Mouse (Mus musculus) gastrocnemius, postnatal 10 days (tissue): ENCODE results near the gene Lrp3. TPM values are rescaled to one million over a fixed set of nuclear protein-coding genes. Genes with fewer than 3 reads are reported as not detected.
"Not testable (repeated sequence)": the region's sequence is repeated elsewhere in the genome, so short reads cannot be mapped to it uniquely, and the experiment has no call there.

Source experiments
- DNase-seq: peaks from one replicate; pipeline ENCODE4 v3.0.0; 2021; ENCODE audit warnings: mixed read lengths
- long read RNA-seq, 2 experiments: library from polyadenylated mRNA; stranded (forward); transcript quantifications; one replicate each; pipeline ENCODE4 v2.0.0; 2021
- total RNA-seq, 2 experiments: library from RNA; stranded (reverse); gene quantifications; 2 replicates each; pipeline ENCODE4 v1.2.3; 2021

Gene Lrp3
- total RNA-seq: 10 to 100 TPM; 12.1 to 13.8 TPM
- long read RNA-seq, experiment 1, full-length matches to known transcripts: 37 of 53 reads
- long read RNA-seq, experiment 1, partial matches to known transcripts: 3 of 53 reads
- long read RNA-seq, experiment 1, other reads (novel, unspliced or antisense): 13 of 53 reads
- long read RNA-seq, experiment 2, full-length matches to known transcripts: 25 of 39 reads
- long read RNA-seq, experiment 2, partial matches to known transcripts: 3 of 39 reads
- long read RNA-seq, experiment 2, other reads (novel, unspliced or antisense): 11 of 39 reads

DNA sequence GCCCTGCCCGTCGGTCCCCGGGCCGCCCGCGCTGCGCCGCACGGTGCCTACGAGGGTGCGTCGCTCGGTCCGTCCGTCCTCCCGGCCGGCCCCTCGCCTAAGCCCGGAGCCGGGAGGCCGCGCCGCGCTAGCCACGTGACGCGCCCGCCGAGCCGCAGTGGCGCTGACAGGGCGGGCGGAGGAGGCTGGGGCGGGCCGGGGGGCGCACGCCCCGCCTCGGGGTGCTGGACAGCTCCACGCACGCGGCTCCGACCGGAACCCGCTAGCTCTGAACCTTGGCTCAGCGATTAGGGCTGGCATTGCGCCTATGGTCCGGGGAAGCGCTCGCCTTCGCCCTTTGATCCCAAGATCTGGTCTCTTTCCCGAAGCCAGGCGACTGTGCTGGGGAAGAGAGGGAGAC lies at the start of gene Lrp3:
Gene Lrp3 (minus strand): TSS at position 274 of the 400 bp plus-strand sequence.
- DNase-seq: peak; percentile 78

DNA sequence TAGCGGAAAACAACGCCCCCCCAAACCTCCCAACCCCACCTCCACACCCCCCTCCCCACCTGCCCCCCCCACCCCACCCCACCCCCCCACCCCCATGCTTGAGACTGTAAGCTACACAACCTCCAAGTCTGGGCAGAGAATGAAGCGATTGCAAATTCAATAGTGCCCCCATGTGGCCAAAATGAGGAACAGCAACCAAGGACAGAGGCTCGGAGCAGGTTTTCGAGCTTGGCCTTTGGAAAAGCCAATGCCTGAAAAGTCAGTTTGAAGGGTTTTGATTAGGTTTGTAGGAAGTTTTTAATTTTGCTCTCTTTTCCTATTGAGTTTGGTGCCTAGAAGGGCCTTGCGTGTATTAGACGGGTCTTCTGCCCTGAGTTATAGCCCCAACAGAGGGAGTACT lies 49.4 kb upstream of the Lrp3 start:
- DNase-seq: peak; percentile 47

DNA sequence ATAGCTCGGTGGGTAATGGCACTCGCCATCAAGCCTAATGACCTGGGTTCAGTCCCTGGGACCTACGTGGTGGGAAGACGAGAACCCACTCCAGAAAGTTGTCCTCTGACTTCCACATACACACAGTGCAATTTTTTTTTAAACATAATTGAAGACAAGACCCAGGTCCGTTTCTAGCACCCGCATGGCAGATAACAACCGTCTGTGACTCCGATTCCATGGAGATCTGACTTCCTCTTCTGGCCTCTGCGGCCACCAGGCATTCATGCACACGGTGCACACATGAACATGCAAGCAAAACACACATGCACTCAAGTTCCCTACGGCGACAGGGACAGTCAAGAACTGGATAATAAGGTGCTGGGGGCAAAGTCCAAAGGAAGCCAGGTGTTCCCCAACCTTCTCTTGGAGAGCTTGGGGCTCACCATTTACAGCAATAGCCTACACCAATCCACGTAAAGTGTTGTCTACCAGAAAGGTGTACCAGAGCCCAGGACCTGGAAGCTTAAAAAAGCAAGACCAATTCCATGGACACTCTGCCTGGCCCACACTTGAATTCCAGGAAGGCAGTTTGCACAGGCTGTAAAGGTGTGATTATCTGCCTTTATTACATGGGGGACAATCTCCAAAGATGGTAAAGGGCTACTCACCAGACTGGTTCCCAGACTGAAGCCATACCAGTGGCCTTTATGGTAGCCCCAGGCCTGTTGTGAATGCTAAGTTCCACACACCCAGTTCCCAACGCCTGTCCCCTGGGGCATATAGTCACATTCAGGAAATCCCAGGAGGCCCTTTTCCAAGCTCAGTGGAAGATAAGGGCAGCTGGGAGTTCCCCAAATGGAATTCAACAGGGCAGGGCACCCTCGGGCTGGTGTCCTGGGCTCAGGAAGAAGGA lies 48.5 kb upstream of the Lrp3 start:
- DNase-seq: no peak

DNA sequence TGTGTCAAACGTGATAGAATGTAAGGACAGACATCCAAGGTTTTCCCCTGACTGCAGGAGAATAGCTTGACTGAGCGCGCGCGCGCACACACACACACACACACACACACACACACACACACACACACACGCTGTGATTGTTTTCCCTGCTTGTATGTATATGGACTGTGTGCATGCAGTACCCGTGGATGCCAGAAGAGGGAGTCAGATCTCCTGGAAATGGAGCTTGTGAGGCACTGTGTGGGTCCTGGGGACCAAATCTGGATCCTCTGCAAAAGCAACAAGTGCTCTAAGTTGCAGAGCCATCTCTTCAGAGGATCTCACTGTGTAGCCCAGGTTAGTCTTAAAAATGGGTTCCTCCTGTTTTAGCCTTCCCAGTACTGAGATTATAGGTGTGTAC lies 44.1 kb upstream of the Lrp3 start:
- no peak for DNase-seq

DNA sequence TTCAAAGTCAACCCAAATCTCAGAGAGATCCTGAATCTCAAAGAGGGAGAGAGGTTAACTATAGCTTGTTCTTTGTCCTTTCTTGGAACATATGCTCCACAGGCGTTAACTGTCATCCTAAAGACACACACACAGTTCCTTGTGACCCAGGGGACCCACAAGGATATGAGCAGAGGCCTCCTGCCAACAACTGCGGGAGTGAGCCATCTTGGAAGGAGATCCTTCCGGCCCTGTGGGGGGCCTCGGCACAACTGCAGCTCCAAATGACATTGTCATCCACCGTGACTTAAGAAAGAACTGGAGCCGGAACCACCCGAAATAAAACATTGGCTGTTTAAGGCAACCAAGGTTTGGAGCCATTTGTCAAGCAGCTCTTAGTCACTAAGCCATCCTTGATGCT lies 43.0 kb upstream of the Lrp3 start:
- DNase-seq: no peak

GRCm38 (mm10) chr7:35252041-35252558 lies 36.8 kb upstream of the Lrp3 start:
- no peak for DNase-seq

GRCm38 (mm10) chr7:35237935-35238334 lies 22.6 kb upstream of the Lrp3 start:
- not testable (repeated sequence) for DNase-seq

GRCm38 (mm10) chr7:35235308-35235707 lies 20.0 kb upstream of the Lrp3 start:
- peak; percentile 41 for DNase-seq

DNA sequence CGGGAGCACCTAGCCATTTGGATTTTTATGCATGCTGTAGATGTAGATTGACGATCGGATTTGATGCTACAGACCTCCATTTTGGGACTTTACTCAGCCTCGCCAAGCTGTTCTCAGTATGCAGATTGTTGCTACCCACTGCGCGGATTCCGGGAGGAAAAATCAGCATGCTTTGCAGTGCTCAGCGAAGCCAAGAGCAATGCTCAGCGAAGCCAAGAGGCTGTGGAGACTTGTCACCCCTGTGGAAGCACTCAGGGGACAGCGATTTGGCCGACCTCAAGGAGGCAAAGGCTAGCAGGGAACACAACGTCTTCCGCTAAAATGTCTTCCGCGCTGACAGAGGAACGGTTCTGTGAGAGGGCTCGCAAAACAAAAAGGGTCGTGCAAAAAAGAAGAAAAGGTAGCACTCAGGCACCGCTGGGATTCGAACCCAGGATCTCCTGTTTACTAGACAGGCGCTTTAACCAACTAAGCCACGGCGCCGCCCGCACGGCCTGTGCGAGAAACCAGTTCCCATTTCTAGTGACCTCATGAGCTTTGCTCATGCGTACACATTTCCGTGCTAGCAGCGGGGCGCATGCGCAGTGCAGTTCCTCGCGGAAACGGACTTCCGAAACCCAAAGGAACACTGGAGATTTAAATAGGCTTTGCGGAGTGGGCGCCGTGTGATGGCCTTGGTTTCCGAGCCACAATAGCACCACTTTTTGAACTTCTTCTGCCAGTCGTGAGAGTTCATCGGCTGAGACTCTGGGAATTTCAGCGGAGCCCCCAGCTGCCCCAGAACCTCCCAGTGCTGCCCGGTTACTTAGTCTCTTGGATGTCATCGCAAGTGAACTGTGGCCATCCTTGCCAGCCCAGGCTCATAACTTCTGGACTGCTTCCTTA lies 19.3 kb upstream of the Lrp3 start:
- peak; percentile 97 for DNase-seq

GRCm38 (mm10) chr7:35233861-35234260 lies 18.6 kb upstream of the Lrp3 start:
- DNase-seq: no peak

GRCm38 (mm10) chr7:35232796-35233455 lies 17.6 kb upstream of the Lrp3 start:
- no peak for DNase-seq

DNA sequence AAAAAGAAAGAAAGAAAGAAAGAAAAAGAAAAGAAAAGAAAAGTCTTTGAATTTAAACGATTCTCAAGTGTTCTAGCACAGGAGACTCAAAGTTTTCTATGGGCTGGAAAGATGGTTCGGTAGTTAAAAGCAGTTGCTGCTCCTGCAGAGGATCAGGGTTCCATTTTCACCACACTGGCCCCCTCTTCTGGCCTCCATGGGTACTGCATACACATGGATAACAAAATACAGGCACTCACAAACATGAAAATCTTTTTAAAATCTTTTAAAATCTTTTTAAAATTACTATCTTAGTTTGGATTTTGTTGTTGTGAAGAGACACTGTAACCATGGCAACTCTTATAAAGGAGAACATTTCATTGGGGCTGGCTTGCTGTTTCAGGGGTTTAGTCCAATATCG lies 15.0 kb upstream of the Lrp3 start:
- no peak for DNase-seq

DNA sequence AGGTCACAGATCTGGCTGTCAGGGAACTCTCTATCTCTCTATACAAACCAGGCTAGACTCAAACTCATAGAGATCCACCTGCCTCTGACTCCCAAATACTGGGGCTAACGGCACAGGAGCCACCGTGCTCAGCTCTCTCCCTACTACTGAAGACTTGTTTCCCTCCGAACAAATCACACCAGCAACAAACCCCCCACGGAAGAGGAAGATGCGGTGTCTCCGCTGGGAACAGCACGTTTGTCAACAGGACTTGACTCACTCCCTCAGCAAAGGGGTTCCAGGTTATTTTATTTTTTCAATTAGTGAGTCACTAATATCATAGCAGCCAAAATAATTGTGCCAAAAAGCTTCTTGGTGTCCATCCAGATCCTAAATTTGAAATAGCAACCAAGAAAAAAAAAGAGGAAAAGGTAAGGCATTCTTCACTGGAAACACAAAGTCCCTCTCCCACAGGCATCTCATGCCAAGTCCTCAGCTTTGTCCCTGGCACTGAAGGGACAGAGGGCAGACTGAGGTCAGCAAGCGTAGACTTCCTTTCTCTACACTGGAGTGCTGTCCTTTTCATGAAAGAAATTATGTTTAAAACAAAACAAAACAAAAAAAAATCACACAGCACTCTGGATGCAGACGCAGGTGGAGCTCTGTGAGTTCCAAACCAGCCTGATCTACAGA lies 5.5 kb upstream of the Lrp3 start:
- no peak for DNase-seq

DNA sequence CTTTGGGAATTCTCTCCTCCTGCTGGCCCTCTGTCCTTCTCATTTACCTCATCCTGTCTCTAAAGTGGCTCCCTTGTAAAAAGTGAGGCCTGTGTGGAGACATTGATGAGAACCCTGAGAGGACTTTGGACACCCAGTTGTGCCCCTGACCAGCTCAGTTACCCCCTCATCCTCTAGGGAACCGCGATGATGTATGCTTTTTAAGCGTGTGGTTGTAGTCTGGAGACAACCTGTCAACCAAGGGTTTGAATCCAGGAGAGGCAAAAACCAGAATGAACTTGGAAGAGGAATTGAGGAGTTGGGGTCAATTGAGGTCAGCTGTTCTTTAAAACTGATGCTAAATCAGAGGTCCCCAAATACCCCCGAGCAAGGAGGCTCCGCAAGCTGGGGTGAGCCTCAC lies 433 bp upstream of the Lrp3 start:
- no peak for DNase-seq

DNA sequence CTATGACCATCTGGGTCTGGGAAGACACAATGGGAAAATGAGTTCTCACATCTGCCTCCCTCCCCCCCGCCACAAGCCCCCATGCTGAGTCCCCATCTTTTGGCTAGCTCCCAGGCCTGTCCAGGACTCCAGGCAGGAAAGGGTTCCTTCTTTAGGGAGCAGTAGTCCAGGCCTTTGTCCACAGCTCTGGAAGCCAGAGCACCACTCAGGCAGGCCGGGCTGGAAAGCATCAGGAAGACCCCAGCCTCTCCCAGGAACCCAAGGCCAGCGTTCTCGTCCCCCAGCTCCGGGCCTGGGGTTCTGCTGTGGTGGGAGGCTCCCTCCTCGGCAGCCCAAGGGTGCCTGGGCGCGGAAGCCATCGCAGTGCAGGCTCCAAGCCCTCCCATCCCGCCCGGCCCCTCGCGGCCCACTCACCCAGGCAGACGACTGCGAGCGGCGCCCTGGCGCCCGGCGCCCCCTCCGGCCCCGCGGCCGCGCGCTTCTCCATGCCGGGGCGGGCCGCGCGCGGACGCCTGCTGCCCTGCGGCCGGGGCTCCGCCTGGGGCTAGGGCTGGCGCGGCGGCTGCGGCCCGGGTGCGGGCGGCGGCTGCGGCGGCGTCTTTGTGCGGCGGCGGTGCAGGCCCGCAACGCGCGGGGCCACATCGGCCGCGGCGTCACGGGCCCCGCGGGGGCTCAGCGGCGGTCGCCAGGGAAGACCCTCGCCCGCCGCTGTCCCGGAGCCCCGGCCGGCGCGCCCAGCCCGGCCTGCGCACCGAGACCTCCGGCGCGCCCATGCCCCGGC lies 666 bp downstream of the Lrp3 start:
- DNase-seq: peak; percentile 36

- DNase-seq: no peak
Measured at GRCm38 (mm10) chr7:35211791-35212190, 3.5 kb downstream of the Lrp3 start.

DNA sequence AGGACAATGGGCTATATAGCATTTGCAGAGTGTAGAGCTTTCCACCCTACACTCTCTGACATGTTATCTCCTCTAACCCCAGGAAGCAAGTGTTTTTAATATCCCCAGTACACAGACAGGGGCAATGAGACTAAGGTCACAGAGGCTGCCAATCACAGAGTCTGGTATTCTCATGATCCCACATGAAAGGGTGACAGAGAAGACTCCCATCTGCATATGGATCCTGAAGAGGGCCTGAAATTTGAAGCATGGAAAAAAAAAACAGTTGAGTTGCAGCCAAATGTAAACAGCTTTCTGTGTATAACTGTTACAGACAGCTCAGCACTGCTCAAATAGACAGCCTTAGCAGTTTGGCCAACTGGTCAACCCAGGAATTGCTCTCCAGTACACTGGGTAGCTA lies 15.5 kb downstream of the Lrp3 start:
- DNase-seq: no peak

DNA sequence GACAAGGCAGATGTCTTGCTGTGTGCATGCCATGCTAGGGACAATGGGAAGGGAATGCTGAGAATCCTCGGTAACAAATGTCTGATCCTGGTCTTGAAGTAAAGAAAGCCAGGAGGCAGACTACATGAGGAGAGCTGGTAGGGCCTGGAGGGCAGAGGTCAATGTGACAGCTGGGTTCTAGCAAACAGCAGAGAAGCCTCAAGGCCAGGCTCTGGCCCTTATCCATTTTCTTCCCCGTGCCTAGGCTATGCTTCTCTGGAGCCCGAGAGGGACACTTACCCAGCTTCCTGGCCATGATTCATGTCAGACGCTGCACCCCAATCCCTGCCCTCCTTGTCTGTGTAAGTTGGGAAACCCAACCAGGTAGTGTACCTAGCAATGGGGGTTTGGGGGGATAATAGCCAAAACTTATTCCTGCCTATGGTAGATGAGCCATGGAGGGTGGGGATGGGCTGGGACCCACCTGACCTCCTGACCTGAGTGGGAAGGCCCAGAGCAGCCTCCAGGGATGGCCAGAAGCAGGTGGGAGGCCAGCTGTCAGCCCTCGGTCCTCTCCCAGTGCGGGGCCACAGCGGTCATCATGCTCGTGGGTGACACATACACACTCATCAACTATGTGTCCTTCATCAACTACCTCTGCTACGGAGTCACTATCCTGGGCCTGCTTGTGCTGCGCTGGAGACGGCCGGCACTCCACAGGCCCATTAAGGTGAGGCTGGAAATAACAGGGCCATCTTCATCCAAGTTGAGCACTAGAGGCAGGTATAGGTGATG lies 16.1 kb downstream of the Lrp3 start:
- no peak for DNase-seq

DNA sequence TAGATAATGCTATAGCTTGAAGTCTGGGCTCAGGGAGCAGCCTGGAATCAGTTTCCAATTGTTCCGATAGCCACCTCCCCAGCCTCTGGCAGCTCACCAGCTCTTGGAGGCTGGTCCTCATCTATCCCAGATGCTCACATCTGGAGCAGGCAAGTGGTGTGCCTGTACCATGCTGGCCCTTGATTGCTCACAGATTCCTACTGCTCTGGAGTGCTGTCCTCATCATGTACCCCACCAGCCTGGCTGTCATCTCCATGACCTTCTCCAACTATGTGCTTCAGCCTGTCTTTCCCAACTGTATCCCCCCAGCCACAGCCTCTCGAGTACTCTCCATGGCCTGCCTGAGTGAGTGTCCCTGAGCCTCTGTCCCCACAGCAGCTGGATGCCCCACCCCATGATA lies 18.3 kb downstream of the Lrp3 start:
- no peak for DNase-seq

DNA sequence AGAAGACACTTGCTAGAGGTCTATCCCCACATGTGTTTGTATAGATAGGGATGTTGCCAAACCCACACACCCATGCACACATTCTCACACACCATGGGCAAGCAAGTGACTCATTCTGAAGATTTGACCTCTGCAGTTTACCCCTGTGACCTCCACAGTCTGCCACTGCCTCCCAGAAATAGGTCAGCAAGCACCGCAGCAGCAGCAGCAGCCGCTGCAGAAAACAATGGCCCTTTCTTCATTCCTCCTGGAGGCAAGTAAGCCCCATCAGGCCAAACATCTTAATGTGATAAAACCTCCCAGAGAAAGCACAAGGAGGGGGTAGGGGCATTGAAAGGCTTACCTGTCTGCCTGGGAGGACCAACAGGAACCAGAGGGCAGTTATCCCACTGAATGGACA lies 24.0 kb downstream of the Lrp3 start:
- DNase-seq: no peak
